Mouse (Mus musculus) forebrain, embryonic 16.5 days (tissue): ENCODE results near the gene Ambra1. TPM values are rescaled to one million over a fixed set of nuclear protein-coding genes. Genes with fewer than 3 reads are reported as not detected.
A peak's percentile ranks its signal among the peaks of the same experiment; 100 is the strongest.

Experiments used
- ATAC-seq: fragments of 200-750 bp; cut with Nextera tagmentation; 2 replicates; pipeline ENCODE4 v1.8.0; 2017; ENCODE audit warnings: mild to moderate bottlenecking, moderate library complexity
- H3K27ac ChIP-seq: fragments of 300-500 bp; sonication (generic); 2 replicates; pipeline ENCODE4 v1.5.1; 2014; ENCODE audit warnings: low read length, control low read depth
- H3K27me3 ChIP-seq: fragments of 300-500 bp; sonication (generic); replicated peaks from 2 replicates; pipeline ENCODE4 v1.6.1; 2014; ENCODE audit warnings: low read length; ENCODE audit not compliant: control insufficient read depth, insufficient read depth
- H3K36me3 ChIP-seq: fragments of 300-500 bp; sonication (generic); 2 replicates; pipeline ENCODE4 v1.6.1; 2014; ENCODE audit not compliant: control insufficient read depth, insufficient read depth
- H3K4me1 ChIP-seq: fragments of 300-500 bp; sonication (generic); replicated peaks from 2 replicates; pipeline ENCODE4 v1.6.1; 2014; ENCODE audit warnings: low read length; ENCODE audit not compliant: control insufficient read depth, insufficient read depth
- H3K4me2 ChIP-seq: fragments of 300-500 bp; sonication (generic); 2 replicates; pipeline ENCODE4 v1.6.1; 2014; ENCODE audit warnings: mild to moderate bottlenecking, low read length, control low read depth
- H3K4me3 ChIP-seq: fragments of 300-500 bp; sonication (generic); replicated peaks from 2 replicates; pipeline ENCODE4 v1.5.1; 2014; ENCODE audit warnings: mild to moderate bottlenecking, low read length, control low read depth
- H3K9ac ChIP-seq: fragments of 300-500 bp; sonication (generic); replicated peaks from 2 replicates; pipeline ENCODE4 v1.6.1; 2014; ENCODE audit warnings: low read depth, low read length, control low read depth
- H3K9me3 ChIP-seq: fragments of 300-500 bp; sonication (generic); 2 replicates; pipeline ENCODE4 v1.6.1; 2016; ENCODE audit warnings: low read length; ENCODE audit not compliant: control insufficient read depth
- WGBS: fragments of 180-500 bp; shearing (Covaris S2); extraction: QIAGEN DNeasy Blood & Tissue Kit; methylation state at CpG from one replicate; pipeline ENCODE4 v1.1.7; 2014; 5-methylcytosine and 5-hydroxymethylcytosine counted together
- microRNA-seq: library from miRNA; unstranded; fragments of <30 nt; microRNA quantifications from one replicate; pipeline ENCODE4, GENCODE M21; 2017
- polyA plus RNA-seq: library from polyadenylated mRNA; unstranded; fragments of >200 nt; fragmentation: Nextera tagmentation; extraction: Ambion mirVana; gene quantifications from 2 replicates; pipeline ENCODE4 v1.2.1, GENCODE M21; 2015

Gene Ambra1
- polyA plus RNA-seq, 1 experiment from 2014 or later = 25.5 TPM

- no peak overlapping the region for H3K4me2 ChIP-seq
- no peak for ATAC-seq
These were observed 234.8 kb downstream of the Ambra1 start for GRCm38 (mm10) chr2:91964610-91965204.

GRCm38 (mm10) chr2:91965417-91965816 lies 235.5 kb downstream of the Ambra1 start:
- H3K9me3 ChIP-seq = no peaks in the 10 kb centered on the region
- H3K4me2 ChIP-seq = peak overlapping the region; percentile 19
- no peak for ATAC-seq
- peaks cover 13% of the 10 kb centered on the region for H3K4me1 ChIP-seq
- H3K9ac ChIP-seq = no peak overlapping the region
- H3K4me3 ChIP-seq = no peak overlapping the region; the same call in 1 of the 2 replicates
- no peaks in the 10 kb centered on the region for H3K27me3 ChIP-seq
- WGBS = 21% methylated on average over 20 of the region's 20 CpGs
- H3K36me3 ChIP-seq = no peaks in the 10 kb centered on the region
- no peak overlapping the region for H3K27ac ChIP-seq

More at GRCm38 (mm10) chr2:91964610-91965204, 234.8 kb downstream of the Ambra1 start:
- Histone ChIP-seq H3K9ac (no peak overlapping the region), H3K27ac (no peak overlapping the region), H3K4me3 (no peak overlapping the region), H3K36me3 (no peaks in the 10 kb centered on the region), H3K9me3 (no peaks in the 10 kb centered on the region), H3K4me1 (peaks cover 13% of the 10 kb centered on the region), H3K27me3 (no peaks in the 10 kb centered on the region)
- 85% methylated on average over 3 of the region's 3 CpGs for WGBS

GRCm38 (mm10) chr2:91966367-91966766 lies 236.4 kb downstream of the Ambra1 start:
- no peak for ATAC-seq
- Histone ChIP-seq H3K9ac (no peak overlapping the region), H3K27me3 (no peaks in the 10 kb centered on the region), H3K4me2 (no peak overlapping the region), H3K4me1 (peaks cover 21% of the 10 kb centered on the region), H3K9me3 (no peaks in the 10 kb centered on the region), H3K36me3 (no peaks in the 10 kb centered on the region), H3K4me3 (no peak overlapping the region), H3K27ac (no peak overlapping the region)
- WGBS = 88% methylated on average over 5 of the region's 5 CpGs

GRCm38 (mm10) chr2:91967962-91968361 lies 238.0 kb downstream of the Ambra1 start:
- H3K4me2 ChIP-seq = no peak overlapping the region
- H3K9ac ChIP-seq = no peak overlapping the region
- H3K27me3 ChIP-seq = no peaks in the 10 kb centered on the region
- H3K9me3 ChIP-seq = no peaks in the 10 kb centered on the region
- 73% methylated on average over 11 of the region's 11 CpGs for WGBS
- no peaks in the 10 kb centered on the region for H3K36me3 ChIP-seq
- no peak overlapping the region for H3K4me3 ChIP-seq
- no peak for ATAC-seq
- H3K27ac ChIP-seq = no peak overlapping the region
- peaks cover 19% of the 10 kb centered on the region for H3K4me1 ChIP-seq

Small RNAs within 50 kb of the gene (microRNA-seq; reads per million reads assigned to microRNA genes)
- gene Mir6999 = not detected

Other genes with a start within 250 kb of the Ambra1 start
- 133 and 141 TPM in 2 replicates for gene Ckap5, start 203.4 kb upstream of the Ambra1 start, polyA plus RNA-seq
- gene F2, start 93.7 kb upstream of the Ambra1 start, polyA plus RNA-seq = 0.16 TPM in 1 of 2 replicates, not detected in the other
- gene Zfp408, start 80.3 kb upstream of the Ambra1 start, polyA plus RNA-seq = 10.8 and 16.2 TPM in 2 replicates
- gene Arhgap1, start 80.3 kb upstream of the Ambra1 start, polyA plus RNA-seq = 99.2 and 99.4 TPM in 2 replicates
- gene Atg13, start 19.6 kb upstream of the Ambra1 start, polyA plus RNA-seq = 43.6 and 45.0 TPM in 2 replicates
- gene Harbi1, start 19.3 kb upstream of the Ambra1 start, polyA plus RNA-seq = 20.9 and 22.5 TPM in 2 replicates
- gene Chrm4, start 197.1 kb downstream of the Ambra1 start, polyA plus RNA-seq = 2.4 and 2.6 TPM in 2 replicates
- 256 and 290 TPM in 2 replicates for gene Mdk, start 202.2 kb downstream of the Ambra1 start, polyA plus RNA-seq
- gene Gm9821, start 215.6 kb downstream of the Ambra1 start, polyA plus RNA-seq = 0.37 and 0.46 TPM in 2 replicates
- gene Dgkz, start 245.7 kb downstream of the Ambra1 start, polyA plus RNA-seq = 28.7 and 33.6 TPM in 2 replicates